Mouse (Mus musculus) cerebellum, postnatal 4 days (tissue): Measurements from ENCODE around the gene Lig3.
"Not testable (repeated sequence)": the region's sequence is repeated elsewhere in the genome, so short reads cannot be mapped to it uniquely, and the experiment has no call there.

ENCODE experiments used
- DNase-seq, 2 experiments: peaks; one replicate each; pipeline ENCODE4 v3.0.0; 2022; ENCODE audit warnings: low spot score in 2 of 2, mixed read lengths in 1 of 2

Lig3 gene

GRCm38 (mm10) chr11:82831008-82831893 is 50.3 kb downstream of the Lig3 start:
- no peak for DNase-seq

DNA sequence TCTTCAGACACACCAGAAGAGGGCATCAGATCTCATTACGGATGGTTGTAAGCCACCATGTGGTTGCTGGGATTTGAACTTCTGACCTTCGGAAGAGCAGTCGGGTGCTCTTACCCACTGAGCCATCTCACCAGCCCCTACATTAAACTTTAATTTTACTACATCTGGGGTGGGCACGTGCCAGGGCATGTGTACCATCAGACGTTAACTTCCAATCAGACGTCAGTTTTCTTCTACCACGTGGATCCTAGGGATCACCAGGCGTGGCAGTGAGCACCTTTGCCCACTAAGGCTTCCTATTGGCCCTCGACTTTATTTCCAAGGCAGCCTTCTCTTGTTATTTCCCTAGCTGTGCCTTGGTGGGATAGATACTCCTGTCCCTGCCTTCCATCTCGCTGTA is 51.5 kb downstream of the Lig3 start:
- not testable (repeated sequence) for DNase-seq

GRCm38 (mm10) chr11:82833929-82834328 is 53.0 kb downstream of the Lig3 start:
- no peak for DNase-seq

GRCm38 (mm10) chr11:82834359-82834758 is 53.5 kb downstream of the Lig3 start:
- not testable (repeated sequence) for DNase-seq

GRCm38 (mm10) chr11:82835616-82836432 is 54.9 kb downstream of the Lig3 start:
- DNase-seq: no peak

- DNase-seq: no peak
Measured at GRCm38 (mm10) chr11:82837192-82837591, 56.3 kb downstream of the Lig3 start.

DNA sequence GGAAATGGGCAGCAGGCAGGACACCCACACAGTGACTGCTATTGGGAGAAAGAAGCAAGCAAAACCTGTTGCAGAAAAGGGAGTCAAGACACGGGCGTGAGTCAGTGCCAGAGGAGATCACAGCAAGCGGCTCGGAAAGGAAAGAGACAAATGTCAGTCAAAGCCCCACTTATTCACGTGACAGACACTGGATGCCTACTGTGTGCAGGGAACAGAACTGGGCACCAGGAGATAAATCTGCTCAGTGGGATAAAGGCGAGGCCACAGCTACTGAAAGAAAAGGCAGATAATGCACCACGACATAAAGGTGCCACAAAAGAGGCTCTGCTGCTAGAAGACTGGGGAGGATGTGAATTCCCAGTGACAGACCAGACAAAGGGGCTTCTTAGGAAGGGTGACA is 56.9 kb downstream of the Lig3 start:
- no peak for DNase-seq

DNA sequence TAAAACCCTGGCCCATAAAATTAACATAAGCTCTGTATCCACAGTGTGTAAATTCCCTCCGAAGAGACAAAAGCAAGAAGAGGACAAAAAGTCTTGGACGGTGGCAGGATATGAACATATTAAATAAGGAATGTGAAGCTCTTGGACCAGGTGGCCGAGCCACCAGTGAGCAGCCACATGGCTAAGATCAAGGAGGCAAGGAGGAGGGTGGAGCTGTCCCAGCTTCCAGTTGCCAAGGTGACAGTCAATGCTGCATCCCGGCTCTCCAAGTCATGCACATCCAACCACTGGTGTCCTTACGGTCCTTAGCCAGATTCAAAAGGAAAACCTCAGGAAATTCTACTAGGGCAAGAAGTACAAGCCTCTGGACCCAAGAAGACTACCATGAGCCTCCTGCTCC is 57.6 kb downstream of the Lig3 start:
- no peak for DNase-seq

- DNase-seq: no peak
Measured at GRCm38 (mm10) chr11:82844771-82845414, 64.0 kb downstream of the Lig3 start.

DNA sequence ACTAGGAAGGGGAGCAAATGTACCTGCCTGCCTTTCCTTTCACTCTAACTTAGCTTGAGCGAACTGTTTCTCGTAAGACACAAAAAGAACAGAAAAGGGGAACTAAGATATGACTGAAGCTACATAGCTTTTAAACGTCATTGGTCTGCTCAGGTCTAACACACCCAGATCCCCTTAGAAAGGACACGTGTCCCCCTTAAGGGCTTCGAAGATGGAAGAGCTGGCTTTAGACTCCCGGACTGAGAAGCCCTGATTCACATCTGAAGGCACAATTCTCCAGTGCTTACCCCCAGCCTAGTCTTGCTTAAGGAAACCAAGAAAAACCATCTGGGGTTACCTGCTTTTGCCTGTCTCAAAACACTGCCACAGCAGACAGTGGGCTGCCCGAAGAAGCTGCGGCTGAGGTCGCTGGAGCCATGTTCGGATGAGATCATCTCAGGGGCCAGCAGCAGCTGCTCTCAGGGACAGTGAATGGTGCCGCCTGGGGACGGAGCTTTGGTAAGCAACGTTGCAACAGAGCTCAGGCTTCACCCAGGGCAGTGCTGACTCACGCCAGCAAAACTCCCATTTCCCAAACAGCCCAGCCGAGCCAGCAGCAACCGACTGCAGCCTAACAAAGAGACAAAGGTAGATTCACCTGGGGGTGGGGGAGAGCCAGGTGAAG is 64.6 kb downstream of the Lig3 start:
- DNase-seq: peak in 1 of 2 experiments; percentile 16

DNA sequence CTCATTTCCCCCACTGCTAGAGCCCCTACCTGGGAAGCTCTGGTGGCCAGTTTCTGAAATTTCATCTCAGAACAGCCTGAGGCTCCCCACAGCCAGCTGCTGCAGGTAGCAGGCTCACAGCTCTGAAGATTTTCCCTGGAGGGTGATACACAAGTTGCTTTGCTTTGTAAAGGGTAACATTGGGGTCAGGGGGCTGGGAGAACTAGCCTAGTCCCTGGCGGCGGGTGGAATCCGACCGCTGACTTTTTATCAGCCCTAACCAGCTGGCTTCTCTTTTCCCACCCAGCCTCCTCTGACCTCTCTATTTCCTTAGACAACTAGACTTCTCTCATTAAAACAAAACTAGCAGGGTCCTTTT is 65.2 kb downstream of the Lig3 start:
- no peak for DNase-seq

DNA sequence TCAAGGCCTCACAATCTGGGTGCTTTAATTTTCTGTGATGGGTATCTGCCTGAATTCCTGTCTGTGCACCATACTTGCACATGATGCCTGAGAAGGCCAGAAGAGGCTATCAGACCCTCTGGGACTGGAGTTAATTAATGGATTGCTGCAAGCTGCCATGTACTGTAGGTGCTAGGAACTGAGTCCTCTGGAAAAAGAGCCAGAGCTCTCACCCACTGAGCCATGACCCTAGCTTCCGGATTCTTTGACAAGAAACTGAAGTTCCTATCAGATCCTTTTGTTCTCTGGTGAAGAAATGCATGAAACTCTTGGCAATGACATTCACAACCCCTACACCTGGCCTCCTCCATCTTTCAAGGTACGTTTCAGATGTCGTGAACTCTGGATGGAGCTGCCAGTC is 66.0 kb downstream of the Lig3 start:
- no peak for DNase-seq

DNA sequence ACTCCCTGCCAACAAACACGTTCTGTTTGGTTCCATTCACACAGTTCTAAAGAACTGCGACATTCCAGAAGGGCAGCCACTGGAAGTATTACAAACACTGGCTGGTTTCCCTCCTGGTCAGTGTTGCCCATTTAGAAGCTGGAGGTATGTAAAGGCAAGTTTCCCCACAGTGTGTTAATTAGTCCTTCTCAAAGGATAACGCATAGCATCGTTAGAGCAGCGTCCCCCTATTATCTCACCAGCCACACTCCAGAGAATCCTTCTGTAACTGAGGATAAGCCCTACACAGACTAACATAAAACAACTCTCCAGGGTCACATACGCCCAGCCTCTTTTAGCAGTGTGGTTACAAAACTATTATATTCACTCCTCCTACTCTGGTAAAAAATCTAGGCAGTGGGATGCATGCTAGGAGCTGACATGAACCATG is 66.7 kb downstream of the Lig3 start:
- DNase-seq: no peak

GRCm38 (mm10) chr11:82850259-82850658 is 69.4 kb downstream of the Lig3 start:
- no peak for DNase-seq

DNA sequence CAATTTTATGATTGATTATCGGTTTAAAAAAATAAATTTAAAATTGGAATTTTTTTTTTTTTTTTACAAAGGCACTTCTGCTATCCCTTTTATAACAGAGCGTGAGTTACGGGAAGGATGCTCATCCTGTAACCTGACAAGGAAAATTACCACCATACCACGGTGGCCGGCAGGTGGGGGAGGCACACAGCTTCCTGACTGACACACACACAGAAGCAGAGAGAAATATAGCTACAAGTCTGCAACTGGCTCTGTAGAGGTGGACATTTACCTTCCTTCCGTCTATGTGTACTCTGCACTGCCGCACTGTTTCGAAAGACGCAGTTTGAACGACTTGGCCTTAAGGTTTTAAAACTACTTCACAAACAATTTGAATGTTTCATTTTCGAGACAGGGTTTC is 71.2 kb downstream of the Lig3 start:
- no peak for DNase-seq

DNA sequence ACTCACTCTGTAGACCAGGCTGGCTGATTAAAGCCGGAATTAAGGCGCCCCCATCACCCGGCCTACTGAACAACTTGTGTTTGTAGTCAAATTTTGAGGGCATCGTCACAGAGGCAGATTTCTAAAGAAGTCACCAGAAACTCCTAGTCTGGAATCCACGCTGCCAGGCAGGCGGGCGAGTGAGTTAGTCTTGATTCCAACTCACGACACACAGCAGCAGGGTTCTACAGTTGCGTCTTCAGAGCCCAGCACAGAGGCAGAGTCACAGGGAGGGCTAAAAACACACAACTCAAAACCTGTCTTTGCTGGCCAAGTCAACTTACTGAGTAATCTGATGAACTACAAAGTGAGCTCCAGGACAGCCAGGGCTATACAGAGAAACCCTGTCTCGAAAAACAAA is 71.6 kb downstream of the Lig3 start:
- DNase-seq: no peak

- no peak for DNase-seq
Measured at GRCm38 (mm10) chr11:82852958-82853357, 72.0 kb downstream of the Lig3 start.
